Mouse (Mus musculus) hindlimb bud, embryonic 11.5 days (tissue): Measurements from ENCODE around the gene Tex36.

Experiments
- DNase-seq: peaks from one replicate; pipeline ENCODE4 v3.0.0-alpha.2; 2012; ENCODE audit warnings: low read depth, low spot score; ENCODE audit errors: extremely low spot score

The Tex36 gene

DNA sequence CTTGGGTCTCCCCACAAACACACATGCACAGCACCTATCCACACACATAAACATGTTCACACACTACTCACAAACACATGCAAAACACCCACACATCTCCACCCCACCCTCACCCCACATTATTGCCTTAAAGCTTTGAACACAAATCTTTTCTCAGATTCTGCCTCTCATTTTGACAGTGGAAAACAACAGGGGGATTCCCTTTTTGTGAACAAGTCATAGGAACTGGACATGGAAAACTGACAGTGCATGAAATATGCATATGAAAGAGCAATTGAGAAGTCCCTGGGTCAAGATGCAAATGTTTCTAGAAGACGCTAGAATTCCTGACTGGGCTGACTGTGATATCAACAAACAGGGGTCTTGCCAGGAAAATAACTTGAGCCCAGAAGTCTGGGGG is 1.4 kb downstream of the Tex36 start:
- DNase-seq: no peak

- DNase-seq: no peak
Measured at GRCm38 (mm10) chr7:133591750-133592149, 10.2 kb downstream of the Tex36 start.

DNA sequence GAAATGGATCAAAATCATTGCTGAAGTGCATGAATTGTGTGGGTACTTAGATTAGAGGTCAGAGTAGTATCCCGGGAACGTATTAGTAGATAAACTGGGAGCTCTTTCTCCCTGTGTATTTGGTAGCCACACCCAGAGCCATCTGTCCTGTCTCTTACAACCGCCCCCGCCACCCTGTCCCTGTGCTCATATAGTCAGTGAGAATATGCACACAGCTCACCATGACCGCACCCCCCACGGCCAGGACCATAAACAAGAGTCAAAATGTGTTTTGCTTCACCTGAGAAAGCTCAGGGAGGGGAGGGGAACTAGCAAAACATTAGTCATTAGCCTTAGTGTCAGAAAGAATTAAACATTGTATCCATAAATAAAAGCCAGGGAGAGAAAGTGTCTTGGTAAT is 18.7 kb downstream of the Tex36 start:
- no peak for DNase-seq

GRCm38 (mm10) chr7:133580296-133580640 is 21.7 kb downstream of the Tex36 start:
- no peak for DNase-seq

GRCm38 (mm10) chr7:133579491-133580295 is 22.3 kb downstream of the Tex36 start:
- DNase-seq: no peak

- no peak for DNase-seq
Measured at GRCm38 (mm10) chr7:133576825-133577224, 25.1 kb downstream of the Tex36 start.

- DNase-seq: no peak
Measured at GRCm38 (mm10) chr7:133576281-133576680, 25.7 kb downstream of the Tex36 start.

GRCm38 (mm10) chr7:133571927-133572326 is 30.0 kb downstream of the Tex36 start:
- no peak for DNase-seq

GRCm38 (mm10) chr7:133569194-133569880 is 32.6 kb downstream of the Tex36 start:
- no peak for DNase-seq

DNA sequence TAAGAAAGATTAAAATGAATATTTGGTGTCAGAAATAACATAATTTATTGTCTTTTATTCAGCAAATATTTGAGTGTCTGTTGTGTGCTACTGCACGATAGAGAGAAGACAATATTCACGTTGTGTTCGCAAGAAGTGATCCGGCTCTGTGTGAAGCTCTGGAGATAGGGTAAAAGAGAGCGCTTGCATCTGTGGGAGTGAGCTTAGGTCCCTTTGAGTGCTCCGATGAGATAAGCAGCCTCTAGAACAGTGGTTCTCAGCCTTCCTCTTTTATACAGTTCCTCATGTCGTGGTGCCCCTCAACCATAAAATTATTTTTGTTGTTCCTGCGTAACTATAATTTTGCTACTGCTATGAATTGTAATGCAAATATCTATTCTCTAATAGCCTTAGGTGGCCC is 37.4 kb downstream of the Tex36 start:
- DNase-seq: no peak

DNA sequence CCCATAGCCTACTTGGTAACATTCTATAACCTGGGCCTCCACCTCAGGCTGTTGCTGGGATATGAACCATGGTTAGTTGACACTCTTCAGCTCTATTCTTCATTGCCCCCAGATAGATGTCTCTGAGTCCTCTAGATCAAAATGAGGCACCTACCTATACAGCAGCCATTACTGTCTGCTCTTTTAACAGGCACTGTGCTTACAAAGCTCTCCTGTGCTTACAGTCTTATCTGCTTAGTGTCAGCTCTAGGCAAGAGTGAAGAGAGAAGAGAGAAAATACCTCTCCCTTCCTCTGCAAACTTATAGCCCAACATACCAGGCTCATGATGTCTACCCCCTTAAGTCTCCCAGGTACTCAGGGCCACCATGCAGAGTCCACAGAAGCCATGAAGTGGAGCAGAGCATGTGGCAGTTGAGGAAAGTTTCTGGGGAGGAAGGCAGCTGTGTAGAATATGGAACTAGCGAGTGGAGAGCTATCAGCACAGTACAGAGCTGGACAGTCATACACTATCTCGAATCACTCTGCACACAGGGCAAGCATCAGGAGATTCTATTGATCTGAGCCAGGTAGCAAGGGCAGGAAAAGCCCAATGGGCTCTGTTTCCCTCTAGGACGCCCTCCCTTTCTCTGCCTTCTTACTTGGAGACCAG is 38.7 kb downstream of the Tex36 start:
- DNase-seq: no peak

DNA sequence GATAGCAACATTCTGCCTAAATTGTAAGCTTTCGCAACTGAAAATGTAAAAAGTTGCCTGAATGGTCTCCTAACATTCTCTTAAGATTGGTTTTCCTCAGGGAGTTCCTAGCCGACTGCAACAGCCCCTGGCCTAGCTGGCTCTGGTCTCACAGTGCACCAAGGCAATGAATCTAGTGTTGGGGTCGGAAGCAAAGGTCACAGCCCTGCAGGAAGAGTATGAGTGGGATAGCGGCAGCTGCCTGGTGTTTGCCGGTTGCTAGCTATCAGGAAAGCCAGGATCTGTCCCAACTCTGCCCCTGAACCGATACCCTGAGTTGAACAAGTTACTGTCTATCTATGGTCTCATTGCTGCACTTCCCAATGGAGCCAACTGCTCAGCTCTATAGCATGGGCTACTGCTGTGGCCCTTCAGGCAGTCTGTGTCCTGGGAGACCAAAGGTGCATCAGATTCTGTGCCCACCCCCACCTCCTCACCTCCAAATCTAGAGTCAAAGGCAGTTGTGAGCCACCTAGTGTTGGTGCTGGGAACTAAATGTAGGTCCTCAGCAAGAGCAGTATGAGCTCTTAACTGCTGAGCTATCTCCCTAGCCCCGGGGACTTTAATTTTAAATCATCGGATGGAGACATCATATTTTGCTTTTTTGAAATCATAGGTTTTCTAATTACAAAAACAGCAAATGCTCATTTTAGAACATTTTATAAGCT is 46.0 kb downstream of the Tex36 start:
- DNase-seq: no peak

DNA sequence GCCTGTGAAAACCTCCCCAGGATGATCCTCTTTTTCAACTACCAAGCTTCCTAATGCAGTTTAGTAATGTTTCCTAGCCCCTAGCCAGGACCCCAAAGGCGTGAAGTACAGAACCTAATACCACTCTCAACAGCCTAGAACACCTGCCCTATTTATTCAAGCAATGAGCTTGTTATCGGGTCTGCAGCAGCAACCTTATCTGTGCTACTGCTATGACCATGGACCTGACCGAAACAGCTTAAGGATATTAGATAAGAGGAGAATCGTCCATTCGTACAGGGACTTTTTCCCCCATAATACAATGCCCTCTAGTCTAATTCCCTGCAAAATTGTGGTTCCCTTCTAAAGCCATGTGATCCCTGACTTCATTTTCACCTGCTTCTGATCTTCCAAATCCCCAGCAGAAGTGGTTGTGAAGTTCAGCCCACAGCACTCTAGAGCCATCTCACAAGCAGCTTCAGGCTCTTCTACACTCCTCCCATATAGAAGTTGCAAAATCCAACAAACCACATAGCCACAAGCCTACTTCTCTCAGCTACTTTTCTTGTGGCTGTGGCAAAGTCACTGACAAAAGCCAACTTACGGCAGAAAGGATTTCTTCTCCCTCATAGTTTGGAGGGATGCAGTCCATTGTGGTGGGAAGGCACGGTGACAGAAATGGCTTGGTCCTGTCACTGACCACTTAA is 49.5 kb downstream of the Tex36 start:
- no peak for DNase-seq

- DNase-seq: no peak
Measured at GRCm38 (mm10) chr7:133551000-133551399, 51.0 kb downstream of the Tex36 start.

DNA sequence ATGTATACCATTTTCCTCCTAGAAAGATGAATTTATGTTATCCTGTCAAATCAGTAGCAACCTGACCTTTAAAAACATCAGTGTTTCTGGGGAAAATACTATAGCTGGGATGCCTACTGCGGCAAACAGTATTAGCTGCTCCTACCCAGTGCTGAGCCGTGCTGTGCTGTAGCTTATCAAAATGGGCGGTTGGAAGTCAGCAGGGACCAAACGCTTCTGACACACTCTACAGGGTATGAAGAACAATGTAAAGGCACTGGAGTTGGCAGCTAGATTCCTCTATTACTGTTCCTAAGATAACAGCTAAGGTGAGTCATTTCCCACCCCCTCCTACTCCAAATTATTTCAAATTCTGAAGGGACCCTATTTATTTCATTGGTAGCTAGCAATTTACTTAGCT is 53.5 kb downstream of the Tex36 start:
- DNase-seq: no peak

DNA sequence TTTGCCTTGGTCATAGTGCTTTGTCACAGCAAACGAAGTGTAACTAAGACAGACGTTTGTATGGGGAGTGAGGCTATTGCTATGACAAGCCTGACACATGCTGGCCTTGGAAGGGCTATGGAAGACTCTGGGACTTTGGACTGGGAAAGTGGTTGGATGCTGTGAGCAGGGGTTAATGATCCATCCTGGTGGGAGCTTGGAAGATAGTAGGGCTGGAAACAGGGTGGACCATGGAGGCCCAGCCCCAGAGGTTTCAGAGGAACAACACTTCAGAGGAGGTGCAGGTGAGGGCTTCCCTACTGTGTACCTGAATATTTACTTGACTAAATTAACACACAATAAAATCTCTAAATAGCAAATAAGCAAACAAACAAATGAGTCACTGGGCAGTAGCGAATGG is 56.3 kb downstream of the Tex36 start:
- DNase-seq: no peak

DNA sequence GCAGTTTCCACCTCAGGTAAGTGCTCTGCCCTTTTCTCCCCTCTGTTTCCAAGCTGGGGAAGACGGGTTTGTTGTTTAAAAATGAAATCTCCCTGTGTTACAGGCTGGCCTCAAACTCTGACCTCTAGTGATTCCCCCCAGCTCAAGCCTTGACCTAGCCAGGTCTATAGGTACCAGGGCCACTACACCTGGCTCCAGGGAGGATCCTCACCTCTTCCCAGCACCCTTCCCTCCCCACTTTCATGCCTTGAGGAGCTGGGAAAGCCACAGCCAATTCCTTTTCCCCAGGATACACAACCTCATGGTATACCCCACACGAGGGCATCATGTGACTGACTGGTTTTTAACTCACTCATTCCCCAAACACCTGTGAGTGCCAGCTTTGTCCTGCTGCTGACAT is 57.0 kb downstream of the Tex36 start:
- no peak for DNase-seq

DNA sequence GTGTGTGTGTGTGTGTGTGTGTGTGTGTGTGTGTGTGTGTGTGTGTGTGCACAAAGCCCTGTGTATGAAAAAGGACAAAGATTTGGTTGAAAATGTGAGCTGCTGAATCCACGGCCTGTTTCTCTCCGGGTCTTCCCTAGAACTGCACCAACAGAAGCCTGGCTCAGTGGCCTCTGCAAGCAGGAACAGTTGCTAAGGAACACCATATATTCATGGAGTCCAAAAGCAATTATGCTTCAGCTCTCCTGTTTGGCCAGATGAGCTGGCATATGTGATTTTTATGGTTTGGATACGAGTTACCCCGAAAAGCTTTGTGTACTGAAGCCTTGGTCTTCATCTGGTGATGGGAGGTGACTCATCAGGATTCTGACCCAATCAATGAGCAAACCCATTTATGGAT is 58.8 kb downstream of the Tex36 start:
- DNase-seq: no peak

DNA sequence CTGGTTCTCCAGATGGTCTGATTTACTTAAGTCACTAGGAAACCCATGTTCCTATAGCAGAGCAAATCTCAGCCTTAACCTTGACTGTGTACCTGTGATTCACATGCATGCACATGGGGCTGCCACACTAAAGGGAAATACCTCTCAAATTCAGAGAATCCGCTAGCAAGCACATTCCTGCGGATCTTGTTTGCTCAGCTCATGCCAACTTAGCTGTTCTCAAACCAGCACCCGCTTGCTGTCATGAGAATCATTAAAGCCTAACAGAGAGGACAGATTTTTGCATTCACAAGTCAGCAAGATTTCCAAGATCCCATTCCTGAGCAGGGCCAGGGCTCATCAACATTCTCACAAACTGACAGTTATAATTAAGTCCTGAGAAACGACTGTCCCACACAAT is 64.6 kb downstream of the Tex36 start:
- no peak for DNase-seq
